Mouse (Mus musculus) heart, embryonic 12.5 days (tissue): ENCODE results near the gene Fads6. TPM values are rescaled to one million over a fixed set of nuclear protein-coding genes. Genes with fewer than 3 reads are reported as not detected.

Experiments
- ATAC-seq: fragments of 200-750 bp; cut with Nextera tagmentation; 2 replicates; pipeline ENCODE4 v1.8.0; 2017; ENCODE audit warnings: moderate TSS enrichment, moderate library complexity; ENCODE audit not compliant: insufficient number of reproducible peaks, low FRiP score
- H3K27ac ChIP-seq: fragments of 300-500 bp; sonication (generic); 2 replicates; pipeline ENCODE4 v1.5.1; 2016; ENCODE audit warnings: mild to moderate bottlenecking, moderate library complexity; ENCODE audit not compliant: poor library complexity, severe bottlenecking
- H3K27me3 ChIP-seq: fragments of 300-500 bp; sonication (generic); replicated peaks from 2 replicates; pipeline ENCODE4 v1.6.1; 2016; ENCODE audit warnings: mild to moderate bottlenecking, moderate library complexity
- H3K36me3 ChIP-seq: fragments of 300-500 bp; sonication (generic); 2 replicates; pipeline ENCODE4 v1.6.1; 2016; ENCODE audit warnings: mild to moderate bottlenecking, moderate library complexity
- H3K4me1 ChIP-seq: fragments of 300-500 bp; sonication (generic); replicated peaks from 2 replicates; pipeline ENCODE4 v1.6.1; 2016; ENCODE audit warnings: mild to moderate bottlenecking
- H3K4me2 ChIP-seq: fragments of 300-500 bp; sonication (generic); 2 replicates; pipeline ENCODE4 v1.6.1; 2016; ENCODE audit warnings: mild to moderate bottlenecking, moderate library complexity
- H3K4me3 ChIP-seq: fragments of 300-500 bp; sonication (generic); 2 replicates; pipeline ENCODE4 v1.5.1; 2016; ENCODE audit warnings: mild to moderate bottlenecking
- H3K9ac ChIP-seq: fragments of 300-500 bp; sonication (generic); 2 replicates; pipeline ENCODE4 v1.6.1; 2016; ENCODE audit warnings: mild to moderate bottlenecking, moderate library complexity
- H3K9me3 ChIP-seq: fragments of 300-500 bp; sonication (generic); replicated peaks from 2 replicates; pipeline ENCODE4 v1.6.1; 2016; ENCODE audit warnings: mild to moderate bottlenecking, moderate library complexity
- WGBS: fragments of 180-500 bp; shearing (Covaris S2); methylation state at CpG from one replicate; pipeline ENCODE4 v1.1.7; 2016; 5-methylcytosine and 5-hydroxymethylcytosine counted together
- polyA plus RNA-seq: library from polyadenylated mRNA; unstranded; fragments of >200 nt; fragmentation: Nextera tagmentation; extraction: Ambion mirVana; gene quantifications from 2 replicates; pipeline ENCODE4 v1.2.1, GENCODE M21; 2016

Gene Fads6
- polyA plus RNA-seq, 1 experiment from 2014 or later = 0.51 TPM

DNA sequence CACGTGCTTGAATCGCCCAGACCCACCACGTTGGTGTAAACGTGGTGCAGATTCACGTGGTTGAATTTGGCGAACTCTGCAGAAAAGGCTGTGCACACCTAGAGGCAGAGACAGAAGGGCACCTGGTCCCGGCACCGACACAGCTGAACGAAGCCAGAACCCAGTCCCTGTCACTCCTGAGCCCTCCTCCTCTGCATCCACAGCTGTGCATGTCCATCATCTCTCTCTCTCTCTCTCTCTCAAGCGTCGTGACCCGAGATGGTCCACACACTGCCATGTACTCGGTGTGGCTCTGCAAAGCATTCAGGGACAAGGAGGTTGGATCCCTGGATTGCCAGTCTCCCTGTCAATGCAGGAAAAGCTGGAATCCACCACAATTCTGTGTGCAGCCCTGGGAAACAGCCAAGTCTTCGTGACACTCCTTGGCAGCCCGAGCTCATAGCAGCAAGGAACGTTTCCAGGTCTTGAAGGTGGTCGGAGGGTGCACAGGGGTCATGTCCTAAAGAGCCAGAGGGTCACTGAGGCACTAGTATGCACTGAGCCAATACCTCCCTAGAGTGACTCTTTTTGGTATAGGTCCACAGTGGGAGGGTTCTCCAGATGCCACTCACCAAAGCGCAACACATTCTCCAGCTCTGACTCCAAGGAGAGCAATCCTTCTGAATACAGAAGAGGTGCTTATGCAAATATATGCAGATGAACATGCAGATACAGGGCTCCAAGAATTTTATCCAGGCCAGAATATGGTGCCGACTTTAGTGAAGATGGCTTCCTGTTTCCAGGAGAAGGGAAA is 11.1 kb downstream of the Fads6 start:
- H3K9me3 ChIP-seq = no peaks in the 10 kb centered on the region
- H3K36me3 ChIP-seq = no peaks in the 10 kb centered on the region
- H3K27me3 ChIP-seq = no peaks in the 10 kb centered on the region
- WGBS = 68% methylated on average over 19 of the region's 19 CpGs
- no peak overlapping the region for H3K4me3 ChIP-seq
- H3K4me1 ChIP-seq = peaks cover 18% of the 10 kb centered on the region
- no peak overlapping the region for H3K9ac ChIP-seq
- no peak overlapping the region for H3K27ac ChIP-seq
- H3K4me2 ChIP-seq = no peak overlapping the region
- no peak for ATAC-seq

DNA sequence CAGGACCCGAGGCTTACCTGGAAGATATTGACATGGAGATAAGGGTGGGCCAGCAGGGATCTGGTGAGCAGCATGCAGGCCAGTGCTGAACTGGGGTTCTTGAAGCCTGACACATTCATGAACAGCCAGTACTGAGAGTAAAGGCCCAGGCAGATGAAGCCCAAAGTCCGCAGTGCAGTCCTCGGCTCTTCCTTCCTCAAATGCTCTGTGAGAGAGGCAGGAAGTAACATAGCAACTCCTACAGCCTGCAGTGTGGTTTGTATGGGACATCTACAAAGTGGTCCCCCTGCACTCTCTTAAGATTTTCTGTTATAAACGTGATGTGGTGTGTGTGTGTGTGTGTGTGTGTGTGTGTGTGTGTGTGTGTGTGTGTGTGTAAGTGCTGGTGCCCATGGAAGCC is 12.2 kb downstream of the Fads6 start:
- Histone ChIP-seq H3K4me2 (no peak overlapping the region), H3K9ac (no peak overlapping the region), H3K27me3 (no peaks in the 10 kb centered on the region), H3K9me3 (no peaks in the 10 kb centered on the region), H3K4me3 (no peak overlapping the region), H3K36me3 (no peaks in the 10 kb centered on the region), H3K4me1 (peaks cover 18% of the 10 kb centered on the region), H3K27ac (no peak overlapping the region)
- ATAC-seq = no peak
- WGBS = 43% methylated on average over 4 of the region's 4 CpGs

DNA sequence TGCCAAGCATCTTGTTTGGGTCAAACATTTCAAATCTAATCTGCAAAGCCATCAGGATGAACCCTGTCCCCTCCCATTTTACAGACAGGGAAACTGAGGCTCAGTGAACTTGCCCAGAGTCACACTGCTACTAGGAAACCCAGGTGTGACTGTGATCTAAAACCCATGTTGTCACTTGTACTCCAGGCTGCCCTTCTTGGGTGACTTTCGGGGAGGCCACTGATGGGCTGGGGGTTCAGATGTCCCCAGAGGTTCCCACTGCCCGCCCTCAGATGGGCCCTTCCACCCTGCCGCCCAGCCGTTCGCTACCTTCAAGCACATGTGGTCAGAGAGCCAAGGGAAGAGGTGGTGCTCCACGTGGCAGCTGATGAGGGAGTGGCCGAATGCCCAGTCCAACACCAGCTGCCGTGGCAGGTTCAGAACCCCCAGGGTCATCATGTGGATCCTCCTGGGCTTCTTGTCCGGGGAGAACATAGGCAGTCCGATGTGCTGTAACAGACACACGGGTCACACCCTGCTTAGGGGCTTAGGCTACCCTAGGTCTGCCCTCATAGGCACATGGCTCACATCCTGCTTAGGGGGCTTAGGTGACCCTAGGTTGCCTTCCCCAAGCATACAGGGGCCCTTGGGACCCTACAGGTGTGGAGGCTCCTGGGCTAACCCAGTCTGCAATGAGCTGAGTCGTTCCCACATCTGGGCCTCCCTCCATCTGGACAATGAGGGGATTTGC is 13.4 kb downstream of the Fads6 start:
- Histone ChIP-seq H3K4me2 (no peak overlapping the region), H3K9me3 (no peaks in the 10 kb centered on the region), H3K4me3 (no peak overlapping the region), H3K27ac (no peak overlapping the region), H3K4me1 (peaks cover 14% of the 10 kb centered on the region), H3K27me3 (no peaks in the 10 kb centered on the region), H3K9ac (no peak overlapping the region), H3K36me3 (no peaks in the 10 kb centered on the region)
- ATAC-seq = no peak
- WGBS = 75% methylated on average over 12 of the region's 12 CpGs

DNA sequence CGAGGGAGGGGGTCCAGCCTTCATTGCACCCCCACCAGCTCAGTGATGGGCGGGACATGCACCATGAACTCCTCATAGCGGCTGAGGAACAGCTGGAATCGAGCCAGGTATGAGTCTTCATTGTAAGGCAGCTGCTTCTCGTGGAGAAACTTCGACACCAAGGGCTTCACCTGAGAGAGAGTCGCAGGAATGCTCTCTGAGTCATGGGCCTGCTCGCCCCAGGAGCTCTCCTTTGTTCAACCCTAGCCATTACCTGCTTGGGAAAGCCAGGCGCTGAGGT is 14.0 kb downstream of the Fads6 start:
- H3K9ac ChIP-seq = no peak overlapping the region
- WGBS = 64% methylated on average over 9 of the region's 9 CpGs
- no peak for ATAC-seq

DNA sequence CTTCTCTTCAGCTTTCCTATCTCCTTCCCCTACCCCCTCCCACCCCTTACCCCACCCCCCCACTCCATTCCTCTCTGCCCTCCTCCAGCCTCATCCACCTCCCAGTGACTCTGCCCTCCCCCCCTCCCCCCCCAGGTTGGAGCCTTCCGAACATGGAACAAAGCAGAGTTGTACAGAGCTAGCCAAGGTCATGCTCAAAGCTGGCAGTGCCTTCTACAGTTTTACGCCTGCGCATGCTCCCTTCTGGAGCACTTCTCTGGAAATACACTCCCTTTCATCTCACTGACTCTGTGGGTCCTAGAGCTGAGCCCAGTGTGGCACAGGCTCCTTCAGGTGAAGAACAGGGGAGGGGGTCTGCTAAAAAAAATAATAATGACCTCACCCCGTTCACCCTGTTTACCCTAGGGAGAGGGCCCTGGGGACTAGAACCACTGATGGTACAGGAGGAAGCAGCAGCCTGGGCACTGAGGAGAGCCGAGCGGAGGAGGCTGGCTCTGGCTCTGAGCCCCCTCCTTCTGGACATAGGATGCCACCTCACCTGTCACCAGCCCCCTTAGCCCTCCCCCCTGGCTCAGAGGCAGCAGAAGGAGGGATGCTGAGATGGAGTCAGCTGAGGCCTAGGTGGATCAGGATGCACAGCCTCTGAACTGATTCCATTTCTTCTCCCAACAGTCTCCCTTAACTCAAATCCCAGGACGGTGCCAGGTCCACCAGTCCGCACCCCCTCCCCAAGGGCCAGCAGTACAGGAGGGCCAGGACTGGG is 14.6 kb downstream of the Fads6 start:
- H3K27ac ChIP-seq = no peak overlapping the region
- peak; percentile 33; the same call in 1 of the 2 replicates for ATAC-seq
- H3K4me1 ChIP-seq = peaks cover 17% of the 10 kb centered on the region
- H3K27me3 ChIP-seq = no peaks in the 10 kb centered on the region
- WGBS = 75% methylated on average over 8 of the region's 8 CpGs
- no peaks in the 10 kb centered on the region for H3K36me3 ChIP-seq
- no peaks in the 10 kb centered on the region for H3K9me3 ChIP-seq
- H3K4me3 ChIP-seq = no peak overlapping the region
- no peak overlapping the region for H3K9ac ChIP-seq
- H3K4me2 ChIP-seq = no peak overlapping the region

More for the DNA sequence above, 14.0 kb downstream of the Fads6 start:
- no peak overlapping the region for H3K4me3 ChIP-seq
- H3K4me1 ChIP-seq = peaks cover 14% of the 10 kb centered on the region
- H3K36me3 ChIP-seq = no peaks in the 10 kb centered on the region
- H3K27me3 ChIP-seq = no peaks in the 10 kb centered on the region
- H3K9me3 ChIP-seq = no peaks in the 10 kb centered on the region
- no peak overlapping the region for H3K27ac ChIP-seq
- H3K4me2 ChIP-seq = no peak overlapping the region

DNA sequence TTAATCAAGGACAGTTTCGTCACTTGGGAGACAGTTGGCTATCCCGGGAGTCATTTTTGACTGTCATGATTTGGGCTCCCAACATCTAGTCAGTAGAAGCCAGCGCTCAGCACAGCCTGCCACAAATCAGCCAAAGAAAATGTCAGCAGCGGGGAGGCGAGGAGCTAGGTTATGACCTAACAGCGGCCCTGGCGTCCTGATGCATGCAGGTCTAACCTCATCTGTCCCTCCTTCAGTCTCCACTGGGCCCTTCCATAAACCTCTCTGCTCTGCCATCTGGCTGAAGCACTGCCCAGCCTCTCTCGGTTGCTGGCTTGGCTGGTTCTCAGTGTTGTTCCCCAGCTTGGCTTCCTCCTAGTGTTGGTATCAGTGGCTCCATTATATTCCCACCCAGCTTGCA is 15.2 kb downstream of the Fads6 start:
- Histone ChIP-seq H3K9me3 (no peaks in the 10 kb centered on the region), H3K9ac (no peak overlapping the region), H3K4me2 (no peak overlapping the region), H3K36me3 (no peaks in the 10 kb centered on the region), H3K4me3 (no peak overlapping the region), H3K27me3 (no peaks in the 10 kb centered on the region), H3K27ac (no peak overlapping the region), H3K4me1 (peaks cover 21% of the 10 kb centered on the region)
- WGBS = 62% methylated on average over 8 of the region's 8 CpGs
- no peak for ATAC-seq

DNA sequence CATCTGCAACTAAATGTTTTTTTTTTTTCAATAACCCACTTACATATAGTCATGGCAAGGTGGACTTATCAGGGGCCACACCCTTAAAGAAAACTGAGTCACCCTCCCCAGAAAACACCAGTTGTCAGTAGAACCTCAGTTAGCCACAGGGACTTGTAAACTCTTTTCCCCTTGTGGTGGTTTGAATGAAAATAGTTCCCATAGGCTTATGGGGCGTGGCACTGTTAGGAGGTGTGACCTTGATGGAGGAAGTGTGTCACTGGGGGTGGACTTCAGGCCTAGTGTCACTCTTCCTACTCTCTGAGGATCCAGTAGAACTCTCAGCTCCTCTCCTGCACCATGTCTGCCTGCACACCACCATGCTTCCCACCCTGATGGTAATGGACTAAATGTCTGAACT is 17.7 kb downstream of the Fads6 start:
- Histone ChIP-seq H3K4me2 (no peak overlapping the region), H3K9ac (no peak overlapping the region), H3K4me3 (no peak overlapping the region), H3K27ac (no peak overlapping the region), H3K36me3 (no peaks in the 10 kb centered on the region), H3K27me3 (no peaks in the 10 kb centered on the region), H3K9me3 (no peaks in the 10 kb centered on the region), H3K4me1 (peaks cover 29% of the 10 kb centered on the region)
- no peak for ATAC-seq
- 79% methylated on average over 1 of the region's 1 CpGs for WGBS

DNA sequence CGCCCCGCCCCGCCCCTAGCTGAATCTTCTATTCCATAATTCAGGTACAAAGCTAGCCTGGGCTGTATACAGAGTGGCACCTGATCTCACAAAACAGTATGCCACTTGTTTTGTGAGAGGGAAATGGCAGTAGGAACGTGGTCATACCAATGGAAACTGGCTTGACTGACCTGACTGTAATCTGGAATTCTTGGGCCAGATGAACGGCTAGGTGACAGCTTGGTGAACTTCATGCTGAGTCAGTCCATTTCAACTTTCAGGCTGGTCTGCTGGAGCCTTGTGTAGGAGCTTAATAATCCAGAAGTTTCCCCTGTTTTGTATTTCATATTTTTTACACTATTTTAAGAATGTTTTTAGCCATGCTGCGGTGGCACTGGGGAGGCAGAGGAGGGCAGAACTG is 19.3 kb downstream of the Fads6 start:
- H3K36me3 ChIP-seq = no peaks in the 10 kb centered on the region
- H3K4me1 ChIP-seq = peaks cover 29% of the 10 kb centered on the region
- H3K27me3 ChIP-seq = no peaks in the 10 kb centered on the region
- peak overlapping the region; percentile 81; the same call in 1 of the 2 replicates for H3K9ac ChIP-seq
- no peak for ATAC-seq
- no peak overlapping the region for H3K27ac ChIP-seq
- WGBS = 71% methylated on average over 6 of the region's 6 CpGs
- peak overlapping the region; percentile 61 for H3K4me3 ChIP-seq
- H3K9me3 ChIP-seq = no peaks in the 10 kb centered on the region
- H3K4me2 ChIP-seq = peak overlapping the region; percentile 83

DNA sequence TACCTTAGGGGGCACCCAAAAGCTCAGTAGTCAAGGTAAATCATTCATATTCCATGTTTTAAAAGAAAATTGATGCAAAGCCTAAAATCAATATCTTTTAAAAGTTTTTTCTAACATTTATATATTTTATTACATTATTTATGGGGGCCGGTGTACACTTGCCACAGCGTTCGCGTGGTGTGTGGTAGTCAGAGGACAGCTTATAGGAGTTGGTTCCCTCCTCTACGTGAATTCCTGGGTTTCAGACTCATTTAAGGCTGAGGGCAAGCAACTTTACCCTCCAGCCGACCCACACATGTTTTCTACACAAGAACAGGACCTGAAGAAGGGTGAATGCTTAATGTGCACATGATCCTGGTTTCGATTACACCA is 19.9 kb downstream of the Fads6 start:
- H3K4me2 ChIP-seq = peak overlapping the region; percentile 83
- peak overlapping the region; percentile 81 for H3K9ac ChIP-seq
- no peaks in the 10 kb centered on the region for H3K36me3 ChIP-seq
- H3K4me1 ChIP-seq = peaks cover 26% of the 10 kb centered on the region
- H3K27ac ChIP-seq = peak overlapping the region; percentile 88
- ATAC-seq = no peak
- WGBS = 18% methylated on average over 7 of the region's 7 CpGs
- peak overlapping the region; percentile 61 for H3K4me3 ChIP-seq
- no peaks in the 10 kb centered on the region for H3K9me3 ChIP-seq
- no peaks in the 10 kb centered on the region for H3K27me3 ChIP-seq

DNA sequence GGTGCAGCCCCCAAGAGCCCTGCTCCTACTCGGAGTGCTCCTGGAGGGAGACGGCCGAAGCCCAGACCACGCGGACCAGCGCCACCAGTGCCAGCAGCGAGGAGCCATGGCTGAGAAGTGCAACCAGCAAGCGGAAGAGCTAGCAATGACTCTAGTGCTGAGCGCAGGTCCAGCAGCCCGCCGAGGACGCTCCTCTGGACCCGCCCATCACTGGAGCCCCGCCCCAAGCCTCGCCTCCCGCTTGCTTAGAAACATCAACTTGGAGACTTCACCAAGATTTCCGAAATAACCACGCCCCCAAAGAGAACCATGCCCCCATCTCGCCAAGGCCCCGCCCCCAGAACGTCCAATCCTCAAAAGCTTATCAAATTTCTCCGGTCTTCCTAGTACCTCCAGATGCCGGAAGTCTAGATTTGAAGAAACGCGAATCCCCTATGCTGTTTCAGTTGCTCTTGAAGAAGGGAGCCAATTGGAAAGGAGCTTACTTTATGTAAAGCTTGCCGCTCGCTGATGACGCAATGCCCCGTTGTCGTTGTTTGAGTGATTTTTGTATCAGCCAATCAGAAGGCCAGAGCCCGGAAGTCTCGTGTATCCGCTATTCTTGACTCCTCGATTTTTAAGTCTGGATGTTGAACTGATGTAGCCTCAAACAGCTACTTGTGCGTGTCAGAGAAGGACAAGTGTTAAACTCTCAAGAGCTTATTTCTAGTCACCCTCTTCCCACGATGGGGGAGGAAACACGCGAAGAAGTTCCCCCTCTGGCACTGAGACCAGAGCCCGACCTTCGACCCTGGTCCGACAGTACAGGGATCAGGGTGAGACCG is 20.5 kb downstream of the Fads6 start, which contains the start of gene Fdxr:
Gene Fdxr (minus strand): TSS at position 271 of the 824 bp plus-strand sequence.
- Histone ChIP-seq H3K9me3 (no peaks in the 10 kb centered on the region), H3K4me3 (peak within 1 kb of the TSS; percentile 61), H3K4me2 (peak within 1 kb of the TSS; percentile 91), H3K9ac (peak within 1 kb of the TSS; percentile 81), H3K4me1 (peaks cover 21% of the 10 kb centered on the region), H3K27me3 (0 out of 2 replicates have a peak, but pooled peaks cover 2% of the 10 kb centered on the region), H3K36me3 (no peaks in the 10 kb centered on the region), H3K27ac (peak within 1 kb of the TSS; percentile 88)
- under 1% methylated on average over 42 of the region's 42 CpGs for WGBS
- peak; percentile 95 for ATAC-seq
